Comparison of ENCODE assay signal across 12 mouse cellular contexts in genomic region chr2:25616398-25616797, GRCm38 (mm10). TPM values are rescaled to one million over a fixed set of nuclear protein-coding genes. Genes with fewer than 3 reads are reported as not detected.
A peak's percentile ranks its signal among the peaks of the same experiment; 100 is the strongest.
DNase-seq lines count a peak whose midpoint lies in the region; ATAC-seq and TF ChIP-seq lines count a peak whose summit lies in the region.
"Had no signal": no experiment of that assay in that cellular context is flagged by ENCODE, and none has a peak within 500 bp of the region (broad histone marks: within the 10 kb centered on the region; RNA-seq: fewer than 3 reads in every experiment).

No protein-coding gene starts in this region.

- no peak overlapping the region for H3K9ac ChIP-seq in lung, embryonic 15.5 days
- 0 out of 2 replicates have a peak overlapping the region, but pooled peaks have one; percentile 19 for H3K9ac ChIP-seq in hindbrain, embryonic 11.5 days (ENCODE audit: low read depth, low read length)
- H3K9ac ChIP-seq in neural tube, embryonic 15.5 days (replicated peaks) = no peak overlapping the region

- intact Hi-C loops in heart, postnatal 36 days (cut with DNase I) = no loop called here
- intact Hi-C loops in left cerebral cortex, adult 2 months (cut with DNase I) = no loop called here

- DNase-seq in heart, embryonic 10.5 days (ENCODE audit: low spot score) = no peak
- no peak for DNase-seq in heart, postnatal 36 days
- no peak for DNase-seq in lung, postnatal 4 days
- DNase-seq in hindbrain, embryonic 11.5 days (ENCODE audit: low spot score) = peak; percentile 6
- no peak for DNase-seq in left cerebral cortex, adult 2 months (ENCODE audit: extremely low spot score in 1 of 2, low spot score in 2 of 2)
- no peak for DNase-seq in thymus, postnatal 36 days
- DNase-seq: adrenal gland, postnatal 10 days had no signal

- H3K4me2 ChIP-seq in lung, embryonic 15.5 days = peak overlapping the region; percentile 17; the same call in 1 of the 2 replicates
- H3K4me2 ChIP-seq in hindbrain, embryonic 11.5 days (replicated peaks; ENCODE audit: low read depth, low read length) = no peak overlapping the region
- H3K4me2 ChIP-seq in neural tube, embryonic 15.5 days = peak overlapping the region; percentile 17; the same call in 1 of the 2 replicates

- 17% methylated on average over 22 of the region's 22 CpGs for WGBS in heart, embryonic 10.5 days
- WGBS in lung, embryonic 15.5 days = 15% methylated on average over 22 of the region's 22 CpGs
- 22% methylated on average over 22 of the region's 22 CpGs for WGBS in hindbrain, embryonic 11.5 days
- 18% methylated on average over 22 of the region's 22 CpGs for WGBS in neural tube, embryonic 15.5 days

- ATAC-seq in lung, embryonic 15.5 days (ENCODE audit: borderline replicate concordance, extremely low read depth, low FRiP score, low TSS enrichment) = no peak
- no peak for ATAC-seq in hindbrain, embryonic 11.5 days (ENCODE audit: low FRiP score)
- no peak for ATAC-seq in neural tube, embryonic 15.5 days (ENCODE audit: low FRiP score)

- peaks cover 97% of the 10 kb centered on the region for H3K27me3 ChIP-seq in heart, embryonic 10.5 days (ENCODE audit: insufficient read depth, poor library complexity, severe bottlenecking)
- peaks cover 54% of the 10 kb centered on the region for H3K27me3 ChIP-seq in lung, embryonic 15.5 days
- H3K27me3 ChIP-seq in hindbrain, embryonic 11.5 days (ENCODE audit: control insufficient read depth, insufficient read depth, low read length) = peaks cover 28% of the 10 kb centered on the region
- H3K27me3 ChIP-seq in neural tube, embryonic 15.5 days (replicated peaks) = peaks cover 48% of the 10 kb centered on the region

- H3K27ac ChIP-seq in heart, embryonic 10.5 days = no peak overlapping the region
- H3K27ac ChIP-seq in lung, embryonic 15.5 days = no peak overlapping the region
- no peak overlapping the region for H3K27ac ChIP-seq in hindbrain, embryonic 11.5 days (ENCODE audit: low read depth, low read length)
- no peak overlapping the region for H3K27ac ChIP-seq in neural tube, embryonic 15.5 days (replicated peaks)
- no peak overlapping the region for H3K27ac ChIP-seq in left cerebral cortex, adult 2 months

- H3K36me3 ChIP-seq in heart, embryonic 10.5 days = no peaks in the 10 kb centered on the region
- H3K36me3 ChIP-seq in lung, embryonic 15.5 days = no peaks in the 10 kb centered on the region
- no peaks in the 10 kb centered on the region for H3K36me3 ChIP-seq in hindbrain, embryonic 11.5 days (ENCODE audit: control insufficient read depth, insufficient read depth, low read length)
- no peaks in the 10 kb centered on the region for H3K36me3 ChIP-seq in neural tube, embryonic 15.5 days

- H3K4me1 ChIP-seq in heart, embryonic 10.5 days = peaks cover 12% of the 10 kb centered on the region
- peaks cover 11% of the 10 kb centered on the region for H3K4me1 ChIP-seq in lung, embryonic 15.5 days
- H3K4me1 ChIP-seq in hindbrain, embryonic 11.5 days (replicated peaks; ENCODE audit: control insufficient read depth, insufficient read depth, low read length) = no peaks in the 10 kb centered on the region
- H3K4me1 ChIP-seq in neural tube, embryonic 15.5 days = peaks cover 15% of the 10 kb centered on the region

- no peaks in the 10 kb centered on the region for H3K9me3 ChIP-seq in heart, embryonic 10.5 days
- no peaks in the 10 kb centered on the region for H3K9me3 ChIP-seq in lung, embryonic 15.5 days
- no peaks in the 10 kb centered on the region for H3K9me3 ChIP-seq in hindbrain, embryonic 11.5 days (ENCODE audit: control insufficient read depth, low read length)
- H3K9me3 ChIP-seq in neural tube, embryonic 15.5 days (replicated peaks) = no peaks in the 10 kb centered on the region

- H3K4me3 ChIP-seq in heart, embryonic 10.5 days = peak overlapping the region; percentile 16
- no peak overlapping the region; the same call in 1 of the 2 replicates for H3K4me3 ChIP-seq in lung, embryonic 15.5 days
- H3K4me3 ChIP-seq in hindbrain, embryonic 11.5 days (ENCODE audit: low read depth, low read length) = no peak overlapping the region
- no peak overlapping the region for H3K4me3 ChIP-seq in neural tube, embryonic 15.5 days (replicated peaks)
- H3K4me3 ChIP-seq in left cerebral cortex, adult 2 months = no peak overlapping the region

- TF ChIP-seq CTCF in left cerebral cortex, adult 2 months (IDR thresholded peaks at IDR 0.05) = no peak

RNA-seq across cellular contexts. Expression of gene Ccdc183, which starts 1.1 kb away (rescaled TPM):
- polyA plus RNA-seq in heart, embryonic 10.5 days (2016; fragmentation: Nextera tagmentation; extraction: Ambion mirVana) = 0.07 and 0.21 TPM in 2 replicates
- not detected for total RNA-seq in heart, postnatal 36 days (2021)
- polyA plus RNA-seq in lung, embryonic 15.5 days (2015; fragmentation: Nextera tagmentation; extraction: Ambion mirVana) = 0.17 and 0.45 TPM in 2 replicates
- polyA plus RNA-seq in hindbrain, embryonic 11.5 days (2014; fragmentation: Nextera tagmentation; extraction: Ambion mirVana) = 0.14 and 0.22 TPM in 2 replicates
- 0.23 and 0.27 TPM in 2 replicates for polyA plus RNA-seq in neural tube, embryonic 15.5 days (2015; fragmentation: Nextera tagmentation; extraction: Ambion mirVana)
- total RNA-seq in left cerebral cortex, adult 2 months (2021) = not detected
- total RNA-seq: adrenal gland, postnatal 10 days; CH12.LX; gastrocnemius, adult 18-20 months; megakaryocyte progenitor cell, adult 5-6 weeks had no signal

RNA-seq across cellular contexts. Expression of gene Tmem141, which starts 5.4 kb away (rescaled TPM):
- 14.9 and 18.5 TPM in 2 replicates for polyA plus RNA-seq in heart, embryonic 10.5 days (2016; fragmentation: Nextera tagmentation; extraction: Ambion mirVana)
- 10 to 100 TPM; 24.1 to 29.5 TPM for total RNA-seq in heart, postnatal 36 days (2021)
- polyA plus RNA-seq in lung, embryonic 15.5 days (2015; fragmentation: Nextera tagmentation; extraction: Ambion mirVana) = 26.8 and 27.2 TPM in 2 replicates
- 17.6 and 18.0 TPM in 2 replicates for polyA plus RNA-seq in hindbrain, embryonic 11.5 days (2014; fragmentation: Nextera tagmentation; extraction: Ambion mirVana)
- 53.4 and 56.6 TPM in 2 replicates for polyA plus RNA-seq in neural tube, embryonic 15.5 days (2015; fragmentation: Nextera tagmentation; extraction: Ambion mirVana)
- 10 to 100 TPM; 21.6 to 22.3 TPM for total RNA-seq in left cerebral cortex, adult 2 months (2021)

RNA-seq across cellular contexts. Expression of gene Rabl6, which starts 8.1 kb away (rescaled TPM):
- polyA plus RNA-seq in heart, embryonic 10.5 days (2016; fragmentation: Nextera tagmentation; extraction: Ambion mirVana) = 57.9 and 69.6 TPM in 2 replicates
- total RNA-seq in heart, postnatal 36 days (2021) = 10 to 100 TPM; 60.9 to 62.5 TPM
- 74.0 and 75.2 TPM in 2 replicates for polyA plus RNA-seq in lung, embryonic 15.5 days (2015; fragmentation: Nextera tagmentation; extraction: Ambion mirVana)
- 53.3 and 55.3 TPM in 2 replicates for polyA plus RNA-seq in hindbrain, embryonic 11.5 days (2014; fragmentation: Nextera tagmentation; extraction: Ambion mirVana)
- 66.8 and 69.6 TPM in 2 replicates for polyA plus RNA-seq in neural tube, embryonic 15.5 days (2015; fragmentation: Nextera tagmentation; extraction: Ambion mirVana)
- 100 to 1,000 TPM; 157 to 163 TPM for total RNA-seq in left cerebral cortex, adult 2 months (2021)

RNA-seq across cellular contexts. Expression of gene Fcna, which starts 11.4 kb away (rescaled TPM):
- 0.26 and 1.5 TPM in 2 replicates for polyA plus RNA-seq in heart, embryonic 10.5 days (2016; fragmentation: Nextera tagmentation; extraction: Ambion mirVana)
- total RNA-seq in heart, postnatal 36 days (2021) = 1 to 10 TPM; 5.2 to 7.5 TPM
- 2.4 and 3.6 TPM in 2 replicates for polyA plus RNA-seq in lung, embryonic 15.5 days (2015; fragmentation: Nextera tagmentation; extraction: Ambion mirVana)
- 0.57 and 0.82 TPM in 2 replicates for polyA plus RNA-seq in hindbrain, embryonic 11.5 days (2014; fragmentation: Nextera tagmentation; extraction: Ambion mirVana)
- 2.7 and 3.8 TPM in 2 replicates for polyA plus RNA-seq in neural tube, embryonic 15.5 days (2015; fragmentation: Nextera tagmentation; extraction: Ambion mirVana)
- under 1 TPM; 0.25 to 0.70 TPM for total RNA-seq in left cerebral cortex, adult 2 months (2021)
- total RNA-seq: CH12.LX had no signal

RNA-seq across cellular contexts. Expression of gene Ajm1, which starts 34.8 kb away (rescaled TPM):
- 0.08 TPM in 1 of 2 replicates, not detected in the other for polyA plus RNA-seq in heart, embryonic 10.5 days (2016; fragmentation: Nextera tagmentation; extraction: Ambion mirVana)
- total RNA-seq in heart, postnatal 36 days (2021) = under 1 TPM; 0.08 TPM
- 0.09 TPM in 1 of 2 replicates, not detected in the other for polyA plus RNA-seq in lung, embryonic 15.5 days (2015; fragmentation: Nextera tagmentation; extraction: Ambion mirVana)
- polyA plus RNA-seq in hindbrain, embryonic 11.5 days (2014; fragmentation: Nextera tagmentation; extraction: Ambion mirVana) = 0.38 and 0.59 TPM in 2 replicates
- polyA plus RNA-seq in neural tube, embryonic 15.5 days (2015; fragmentation: Nextera tagmentation; extraction: Ambion mirVana) = 14.5 and 18.9 TPM in 2 replicates
- 100 to 1,000 TPM; 102 to 104 TPM for total RNA-seq in left cerebral cortex, adult 2 months (2021)
- total RNA-seq: gastrocnemius, adult 18-20 months; megakaryocyte progenitor cell, adult 5-6 weeks had no signal
